ENCODE assay signal across 9 mouse cellular contexts in genomic region chr11:115400630-115401391, GRCm38 (mm10). TPM values are rescaled to one million over a fixed set of nuclear protein-coding genes. Genes with fewer than 3 reads are reported as not detected.
DNase-seq lines count a peak whose midpoint lies in the region; ATAC-seq and TF ChIP-seq lines count a peak whose summit lies in the region.
"Had no signal": no experiment of that assay in that cellular context is flagged by ENCODE, and none has a peak within 500 bp of the region (broad histone marks: within the 10 kb centered on the region; RNA-seq: fewer than 3 reads in every experiment).

No protein-coding gene starts in this region.

- TF ChIP-seq EP300 in ES-Bruce4 (IDR thresholded peaks at IDR 0.05; ENCODE audit: insufficient read depth, low read depth, low read length), result no peak
- TF ChIP-seq EP300 in heart, adult 2 months (IDR thresholded peaks at IDR 0.05; ENCODE audit: insufficient read depth, low read depth, low read length), result no peak

- TF ChIP-seq CTCF in ES-Bruce4 (IDR thresholded peaks at IDR 0.05; ENCODE audit: low read depth, low read length), result no peak
- no peak for TF ChIP-seq CTCF in heart, adult 2 months (IDR thresholded peaks at IDR 0.05)

- no peaks in the 10 kb centered on the region for H3K36me3 ChIP-seq in ES-Bruce4 (ENCODE audit: control insufficient read depth, insufficient read depth, low read length, poor library complexity, severe bottlenecking)
- peaks cover 8% of the 10 kb centered on the region for H3K36me3 ChIP-seq in forebrain, embryonic 14.5 days (ENCODE audit: control insufficient read depth, insufficient read depth, low read length)
- no peaks in the 10 kb centered on the region; the same call in 1 of the 2 replicates for H3K36me3 ChIP-seq in heart, adult 2 months (ENCODE audit: control insufficient read depth, insufficient read depth, low read length)

- H3K4me2 ChIP-seq in forebrain, embryonic 14.5 days (ENCODE audit: low read length), result 0 out of 2 replicates have a peak overlapping the region, but pooled peaks have one; percentile 0

- WGBS in forebrain, embryonic 14.5 days, result 42% methylated on average over 11 of the region's 11 CpGs
- WGBS in heart, adult 2 months, result 43% methylated on average over 11 of the region's 11 CpGs

- no peak overlapping the region for H3K27ac ChIP-seq in ES-Bruce4 (ENCODE audit: insufficient read depth, low read length)
- peak overlapping the region; percentile 56; the same call in 1 of the 2 replicates for H3K27ac ChIP-seq in forebrain, embryonic 14.5 days (ENCODE audit: low read depth, low read length)
- no peak overlapping the region for H3K27ac ChIP-seq in heart, adult 2 months

- peak overlapping the region; percentile 15 for H3K4me3 ChIP-seq in ES-Bruce4 (ENCODE audit: low read depth, low read length)
- H3K4me3 ChIP-seq in forebrain, embryonic 14.5 days (ENCODE audit: low read depth, low read length), result no peak overlapping the region
- no peak overlapping the region for H3K4me3 ChIP-seq in heart, adult 2 months

- intact Hi-C loops in left cerebral cortex, postnatal 4 days (cut with DNase I), result no loop called here
- intact Hi-C loops in heart, adult 2 months (cut with DNase I), result no loop called here

- peaks cover 2% of the 10 kb centered on the region for H3K4me1 ChIP-seq in ES-Bruce4 (ENCODE audit: control insufficient read depth, insufficient read depth, low read length)
- H3K4me1 ChIP-seq in forebrain, embryonic 14.5 days (ENCODE audit: control insufficient read depth, insufficient read depth, low read length), result peaks cover 15% of the 10 kb centered on the region
- H3K4me1 ChIP-seq in heart, adult 2 months (ENCODE audit: control insufficient read depth, insufficient read depth, low read length), result peaks cover 5% of the 10 kb centered on the region

- no peak for ATAC-seq in forebrain, embryonic 14.5 days
- ATAC-seq in megakaryocyte-erythroid progenitor cell, adult 5-6 weeks (replicated peaks; ENCODE audit: low FRiP score, low TSS enrichment, poor library complexity, severe bottlenecking), result no peak

- DNase-seq in NIH3T3 (ENCODE audit: low read depth), result peak; percentile 31
- DNase-seq in forebrain, embryonic 14.5 days (ENCODE audit: low spot score), result peak; percentile 52
- peak; percentile 74 for DNase-seq in left cerebral cortex, postnatal 4 days
- no peak for DNase-seq in heart, adult 2 months
- DNase-seq in kidney, postnatal 10 days, result no peak
- DNase-seq: heart, adult 18-20 months; kidney, postnatal 14 days had no signal

- H3K79me2 ChIP-seq in heart, adult 2 months (replicated peaks; ENCODE audit: control insufficient read depth, insufficient read depth, low read length), result no peaks in the 10 kb centered on the region

- no peaks in the 10 kb centered on the region for H3K27me3 ChIP-seq in ES-Bruce4 (ENCODE audit: control insufficient read depth, insufficient read depth, low read length, poor library complexity, severe bottlenecking)
- no peaks in the 10 kb centered on the region for H3K27me3 ChIP-seq in forebrain, embryonic 14.5 days (replicated peaks; ENCODE audit: control insufficient read depth, insufficient read depth, low read length)
- H3K27me3 ChIP-seq in heart, adult 2 months (ENCODE audit: control insufficient read depth, insufficient read depth, low read length), result no peaks in the 10 kb centered on the region

- no peaks in the 10 kb centered on the region for H3K9me3 ChIP-seq in ES-Bruce4 (replicated peaks; ENCODE audit: control insufficient read depth, insufficient read depth, low read length, poor library complexity, severe bottlenecking)
- H3K9me3 ChIP-seq in forebrain, embryonic 14.5 days (replicated peaks; ENCODE audit: control insufficient read depth, low read length), result no peaks in the 10 kb centered on the region

- no peak for TF ChIP-seq POLR2A in ES-Bruce4 (IDR thresholded peaks at IDR 0.05; ENCODE audit: insufficient read depth, low read length)
- no peak for TF ChIP-seq POLR2A in heart, adult 2 months (IDR thresholded peaks at IDR 0.05; ENCODE audit: insufficient read depth, low read depth, low read length)

- peak overlapping the region; percentile 46; the same call in 1 of the 2 replicates for H3K9ac ChIP-seq in ES-Bruce4 (ENCODE audit: low read depth, poor library complexity, severe bottlenecking)
- peak overlapping the region; percentile 14; the same call in 1 of the 2 replicates for H3K9ac ChIP-seq in forebrain, embryonic 14.5 days (ENCODE audit: low read length)
- H3K9ac ChIP-seq in heart, adult 2 months (ENCODE audit: low read depth, low read length), result no peak overlapping the region

RNA-seq across cellular contexts. Expression of gene Mrpl58, which starts 2.7 kb away (rescaled TPM):
- 50.9 and 60.6 TPM in 2 replicates for polyA plus RNA-seq in ES-Bruce4 (2011; ENCODE audit: insufficient read depth, insufficient read length, low read depth, missing spikeins)
- 203 and 253 TPM in 2 replicates for polyA plus RNA-seq in forebrain, embryonic 14.5 days (2014; fragmentation: Nextera tagmentation; extraction: Ambion mirVana)
- 100 to 1,000 TPM in 1 of 2 experiments, 10 to 100 TPM in 1; 97.9 to 109 TPM for total RNA-seq in left cerebral cortex, postnatal 4 days (2021)
- 100 to 1,000 TPM; 144 to 159 TPM for total RNA-seq in heart, adult 2 months (2021)
- 82.7 and 104 TPM in 2 replicates for polyA plus RNA-seq in heart, adult 2 months (2012; rRNA removed)
- total RNA-seq in megakaryocyte-erythroid progenitor cell, adult 5-6 weeks (2014; fragmentation: Nextera tagmentation), result 81.8 and 92.4 TPM in 2 replicates
- 56.9 and 64.4 TPM in 2 replicates for total RNA-seq in megakaryocyte-erythroid progenitor cell, adult 5-6 weeks (2017)

RNA-seq across cellular contexts. Expression of gene Atp5h, which starts 19.0 kb away (rescaled TPM):
- polyA plus RNA-seq in ES-Bruce4 (2011; ENCODE audit: insufficient read depth, insufficient read length, low read depth, missing spikeins), result 340 and 358 TPM in 2 replicates
- polyA plus RNA-seq in forebrain, embryonic 14.5 days (2014; fragmentation: Nextera tagmentation; extraction: Ambion mirVana), result 768 and 904 TPM in 2 replicates
- total RNA-seq in left cerebral cortex, postnatal 4 days (2021), result 100 to 1,000 TPM; 290 to 310 TPM
- total RNA-seq in heart, adult 2 months (2021), result 1,000 to 10,000 TPM; 1,964 to 2,328 TPM
- polyA plus RNA-seq in heart, adult 2 months (2012; rRNA removed), result 830 and 1,376 TPM in 2 replicates
- total RNA-seq in megakaryocyte-erythroid progenitor cell, adult 5-6 weeks (2014; fragmentation: Nextera tagmentation), result 864 and 908 TPM in 2 replicates
- total RNA-seq in megakaryocyte-erythroid progenitor cell, adult 5-6 weeks (2017), result 793 and 990 TPM in 2 replicates

RNA-seq across cellular contexts. Expression of gene Cdr2l, which starts 19.1 kb away (rescaled TPM):
- polyA plus RNA-seq in ES-Bruce4 (2011; ENCODE audit: insufficient read depth, insufficient read length, low read depth, missing spikeins), result 12.3 and 14.1 TPM in 2 replicates
- 17.7 and 19.0 TPM in 2 replicates for polyA plus RNA-seq in forebrain, embryonic 14.5 days (2014; fragmentation: Nextera tagmentation; extraction: Ambion mirVana)
- 10 to 100 TPM; 31.4 to 33.1 TPM for total RNA-seq in left cerebral cortex, postnatal 4 days (2021)
- 1 to 10 TPM; 4.5 TPM for total RNA-seq in heart, adult 2 months (2021)
- 6.2 and 6.7 TPM in 2 replicates for polyA plus RNA-seq in heart, adult 2 months (2012; rRNA removed)
- total RNA-seq in megakaryocyte-erythroid progenitor cell, adult 5-6 weeks (2014; fragmentation: Nextera tagmentation), result not detected in 2 replicates
- total RNA-seq in megakaryocyte-erythroid progenitor cell, adult 5-6 weeks (2017), result 0.38 TPM in 1 of 2 replicates, not detected in the other

RNA-seq across cellular contexts. Expression of gene Kctd2, which starts 19.1 kb away (rescaled TPM):
- polyA plus RNA-seq in ES-Bruce4 (2011; ENCODE audit: insufficient read depth, insufficient read length, low read depth, missing spikeins), result 22.9 and 26.4 TPM in 2 replicates
- polyA plus RNA-seq in forebrain, embryonic 14.5 days (2014; fragmentation: Nextera tagmentation; extraction: Ambion mirVana), result 17.8 and 17.9 TPM in 2 replicates
- total RNA-seq in left cerebral cortex, postnatal 4 days (2021), result 10 to 100 TPM; 47.7 to 52.9 TPM
- total RNA-seq in heart, adult 2 months (2021), result 10 to 100 TPM; 26.6 to 30.0 TPM
- 22.9 and 31.9 TPM in 2 replicates for polyA plus RNA-seq in heart, adult 2 months (2012; rRNA removed)
- 17.4 and 18.4 TPM in 2 replicates for total RNA-seq in megakaryocyte-erythroid progenitor cell, adult 5-6 weeks (2014; fragmentation: Nextera tagmentation)
- total RNA-seq in megakaryocyte-erythroid progenitor cell, adult 5-6 weeks (2017), result 10.9 and 13.0 TPM in 2 replicates

RNA-seq across cellular contexts. Expression of gene Hid1, which starts 33.3 kb away (rescaled TPM):
- 2.5 and 3.2 TPM in 2 replicates for polyA plus RNA-seq in ES-Bruce4 (2011; ENCODE audit: insufficient read depth, insufficient read length, low read depth, missing spikeins)
- polyA plus RNA-seq in forebrain, embryonic 14.5 days (2014; fragmentation: Nextera tagmentation; extraction: Ambion mirVana), result 32.0 and 36.3 TPM in 2 replicates
- total RNA-seq in left cerebral cortex, postnatal 4 days (2021), result 10 to 100 TPM; 72.7 to 80.6 TPM
- total RNA-seq in heart, adult 2 months (2021), result 1 to 10 TPM; 3.0 to 5.1 TPM
- polyA plus RNA-seq in heart, adult 2 months (2012; rRNA removed), result 6.1 and 7.3 TPM in 2 replicates
- total RNA-seq in megakaryocyte-erythroid progenitor cell, adult 5-6 weeks (2014; fragmentation: Nextera tagmentation), result 0.17 TPM in 1 of 2 replicates, not detected in the other
- not detected in 2 replicates for total RNA-seq in megakaryocyte-erythroid progenitor cell, adult 5-6 weeks (2017)

Comparison
In these comparisons a context has a peak if more than half of its experiments do, and no peak if none do; other contexts are left out.
1. DNase-seq: peak in NIH3T3 (single experiment), forebrain, embryonic 14.5 days (single experiment) and left cerebral cortex, postnatal 4 days (single experiment); none in heart, adult 2 months (0 of 2) and kidney, postnatal 10 days (single experiment).
2. RNA of gene Cdr2l, which starts 19.1 kb away (total RNA-seq): 31.4 to 33.1 TPM in left cerebral cortex, postnatal 4 days; 4.5 TPM in heart, adult 2 months and 0.38 TPM in megakaryocyte-erythroid progenitor cell, adult 5-6 weeks; every median in the first group is over 4 times any median in the second.